Mouse (Mus musculus) MEL (cell line): ENCODE measurements around the gene Col9a2.

ENCODE experiments used
- CTCF ChIP-seq, 3 experiments: IDR thresholded peaks in 2 of 3; conservative IDR thresholded peaks in 1 of 3; 2 replicates each; pipeline ENCODE4 v1.5.1; 2011 to 2012; ENCODE audit warnings: low read length in 3 of 3, low read depth in 2 of 3, mild to moderate bottlenecking in 2 of 3, improper control_type of control experiment in 1 of 3, inconsistent platforms in 1 of 3, mixed read lengths in 1 of 3, moderate library complexity in 1 of 3; ENCODE audit not compliant: control insufficient read depth in 1 of 3, insufficient read depth in 1 of 3, poor library complexity in 1 of 3, severe bottlenecking in 1 of 3
- KAT2A ChIP-seq: conservative IDR thresholded peaks from 2 replicates; pipeline ENCODE4 v1.6.1; 2012; ENCODE audit warnings: low read depth, low read length, improper control_type of control experiment, inconsistent platforms
- NELFE ChIP-seq: IDR thresholded peaks from 2 replicates; pipeline ENCODE4 v1.6.1; 2011; ENCODE audit warnings: low read depth, low read length, improper control_type of control experiment
- POLR2A ChIP-seq, 2 experiments: IDR thresholded peaks; 2 replicates each; pipeline ENCODE4 v1.6.1; 2011 to 2012; ENCODE audit warnings: low read length in 2 of 2, mild to moderate bottlenecking in 2 of 2, control low read depth in 1 of 2, improper control_type of control experiment in 1 of 2, low read depth in 1 of 2, moderate library complexity in 1 of 2; ENCODE audit not compliant: control insufficient read depth in 1 of 2, insufficient read depth in 1 of 2, poor library complexity in 1 of 2
- RAD21 ChIP-seq: IDR thresholded peaks from 2 replicates; pipeline ENCODE4 v1.6.1; 2011; ENCODE audit warnings: mild to moderate bottlenecking, low read depth, low read length, improper control_type of control experiment
- ZKSCAN1 ChIP-seq: IDR thresholded peaks from 2 replicates; pipeline ENCODE4 v1.6.1; 2012; ENCODE audit warnings: low read depth, mild to moderate bottlenecking, inconsistent platforms, low read length, improper control_type of control experiment, moderate library complexity
- ZMIZ1 ChIP-seq: IDR thresholded peaks from 2 replicates; pipeline ENCODE4 v1.6.1; 2012; ENCODE audit warnings: low read depth, mild to moderate bottlenecking, inconsistent platforms, low read length, improper control_type of control experiment, moderate library complexity

DNA sequence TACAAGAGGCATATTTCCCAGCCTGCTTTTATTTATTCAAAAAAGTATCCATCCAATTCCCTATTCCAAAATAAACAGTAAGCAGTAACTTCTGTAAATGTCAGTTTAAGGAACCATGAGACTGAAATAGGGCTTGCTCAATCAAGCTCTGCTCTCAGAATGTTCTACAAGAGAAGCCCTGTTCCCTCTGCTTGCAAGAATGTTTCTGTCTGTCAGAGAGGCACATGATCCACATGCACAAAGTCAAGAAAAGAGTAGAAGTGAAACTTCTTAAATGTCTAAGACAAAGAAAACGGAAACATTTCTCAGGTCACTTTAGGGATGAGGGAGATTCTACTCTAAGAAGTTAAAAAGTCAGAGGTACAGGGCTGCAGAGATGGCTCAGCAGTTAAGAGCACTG lies 46.2 kb upstream of the Col9a2 start:
- TF ChIP-seq ZMIZ1 (no peak), KAT2A (no peak), NELFE (no peak), POLR2A (IDR thresholded peaks at IDR 0.05; ENCODE audit: control insufficient read depth in 1 of 2, insufficient read depth in 1 of 2, low read depth in 1 of 2, low read length in 2 of 2, poor library complexity in 1 of 2) (no peak), RAD21 (no peak), CTCF (IDR thresholded peaks at IDR 0.05 in 2 of 3, conservative IDR thresholded peaks at IDR 0.05 in 1 of 3; ENCODE audit: control insufficient read depth in 1 of 3, insufficient read depth in 1 of 3, low read depth in 2 of 3, low read length in 3 of 3, poor library complexity in 1 of 3, severe bottlenecking in 1 of 3) (no peak), ZKSCAN1 (no peak)
